In the genomic region with DNA sequence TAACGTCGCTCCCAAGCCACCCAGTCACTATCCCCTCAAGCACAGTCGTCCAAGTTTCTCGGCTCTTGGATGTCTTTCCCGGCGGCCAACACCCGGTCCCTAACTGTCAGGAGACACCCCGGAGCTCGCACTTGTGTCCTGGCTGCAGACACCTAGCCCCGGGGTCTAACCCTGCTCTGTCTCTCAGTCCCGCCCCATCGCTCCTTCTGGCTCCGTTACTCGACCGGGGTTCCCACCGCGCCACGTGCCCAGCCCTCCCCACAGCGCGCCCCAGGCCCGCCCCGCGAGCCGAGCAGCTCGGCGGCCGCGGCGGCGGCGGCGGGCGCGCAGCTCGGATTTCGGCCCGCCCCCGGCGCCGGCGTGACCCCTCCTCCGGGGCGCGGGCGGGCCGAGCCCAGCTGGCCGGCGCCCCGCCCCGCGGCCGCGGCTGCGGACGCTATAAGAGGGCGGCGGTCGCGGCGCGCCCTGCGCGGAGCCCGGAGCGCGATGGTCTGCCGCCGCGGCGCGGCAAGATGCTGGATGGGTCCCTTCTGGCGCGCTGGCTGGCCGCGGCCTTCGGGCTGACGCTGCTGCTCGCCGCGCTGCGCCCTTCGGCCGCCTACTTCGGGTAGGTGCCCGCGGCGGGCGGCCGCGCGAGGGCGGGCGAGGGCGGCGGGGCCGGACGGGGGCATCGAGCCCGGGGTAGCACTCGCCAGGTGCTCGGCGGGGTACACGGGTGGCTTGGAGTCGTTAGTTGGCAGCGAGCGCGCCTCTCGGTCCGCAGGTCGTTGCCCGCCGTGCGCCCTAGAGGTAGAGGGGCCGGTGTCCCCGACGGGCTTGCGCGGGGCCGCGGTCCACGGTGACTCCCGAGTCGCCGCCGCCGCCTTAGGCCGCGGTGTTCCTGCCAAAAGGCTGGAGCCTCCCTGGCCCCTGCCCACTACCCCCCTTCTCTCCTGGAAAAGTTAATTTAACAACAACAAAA, we compare ENCODE assay signal across 8 mouse cellular contexts. TPM values are rescaled to one million over a fixed set of nuclear protein-coding genes. Genes with fewer than 3 reads are reported as not detected.
DNase-seq lines count a peak whose midpoint lies in the region; ATAC-seq and TF ChIP-seq lines count a peak whose summit lies in the region.

Wnt9a (plus strand) TSS at position 468 of the 961 bp plus-strand sequence.

- TF ChIP-seq CTCF in kidney, postnatal 0 days (IDR thresholded peaks at IDR 0.05; ENCODE audit: low read depth) = no peak

- no peaks in the 10 kb centered on the region for H3K36me3 ChIP-seq in embryonic facial prominence, embryonic 13.5 days
- no peaks in the 10 kb centered on the region for H3K36me3 ChIP-seq in heart, embryonic 13.5 days
- no peaks in the 10 kb centered on the region for H3K36me3 ChIP-seq in kidney, postnatal 0 days (ENCODE audit: insufficient read depth, low read length)
- H3K36me3 ChIP-seq in lung, embryonic 16.5 days (ENCODE audit: control insufficient read depth, insufficient read depth, low read length) = no peaks in the 10 kb centered on the region

- H3K27me3 ChIP-seq in embryonic facial prominence, embryonic 13.5 days = peaks cover 50% of the 10 kb centered on the region
- H3K27me3 ChIP-seq in heart, embryonic 13.5 days (replicated peaks) = peaks cover 91% of the 10 kb centered on the region
- H3K27me3 ChIP-seq in kidney, postnatal 0 days (ENCODE audit: insufficient read depth, low read length) = peaks cover 13% of the 10 kb centered on the region
- peaks cover 61% of the 10 kb centered on the region for H3K27me3 ChIP-seq in lung, embryonic 16.5 days (ENCODE audit: control insufficient read depth, insufficient read depth, low read depth, low read length)

- H3K9ac ChIP-seq in embryonic facial prominence, embryonic 13.5 days = peak within 1 kb of the TSS; percentile 82
- H3K9ac ChIP-seq in heart, embryonic 13.5 days = peak within 1 kb of the TSS; percentile 86
- H3K9ac ChIP-seq in kidney, postnatal 0 days (ENCODE audit: low read depth, low read length) = peak within 1 kb of the TSS; percentile 59
- H3K9ac ChIP-seq in lung, embryonic 16.5 days (ENCODE audit: low read length) = peak within 1 kb of the TSS; percentile 75

- under 1% methylated on average over 91 of the region's 128 CpGs for WGBS in embryonic facial prominence, embryonic 13.5 days
- WGBS in heart, embryonic 13.5 days = under 1% methylated on average over 108 of the region's 128 CpGs
- WGBS in kidney, postnatal 0 days = under 1% methylated on average over 121 of the region's 128 CpGs
- WGBS in lung, embryonic 16.5 days = under 1% methylated on average over 89 of the region's 128 CpGs

- H3K4me1 ChIP-seq in embryonic facial prominence, embryonic 13.5 days = peaks cover 49% of the 10 kb centered on the region
- H3K4me1 ChIP-seq in heart, embryonic 13.5 days = peaks cover 46% of the 10 kb centered on the region
- H3K4me1 ChIP-seq in kidney, postnatal 0 days (replicated peaks; ENCODE audit: insufficient read depth, low read length) = peaks cover 14% of the 10 kb centered on the region
- H3K4me1 ChIP-seq in lung, embryonic 16.5 days (replicated peaks; ENCODE audit: control insufficient read depth, insufficient read depth, low read length) = peaks cover 17% of the 10 kb centered on the region

- peak within 1 kb of the TSS; percentile 92 for H3K27ac ChIP-seq in embryonic facial prominence, embryonic 13.5 days
- no peak within 1 kb of the TSS for H3K27ac ChIP-seq in heart, embryonic 13.5 days (replicated peaks)
- no peak within 1 kb of the TSS; the same call in 1 of the 2 replicates for H3K27ac ChIP-seq in kidney, postnatal 0 days
- no peak within 1 kb of the TSS for H3K27ac ChIP-seq in lung, embryonic 16.5 days (ENCODE audit: low read length)

- no peaks in the 10 kb centered on the region for H3K9me3 ChIP-seq in embryonic facial prominence, embryonic 13.5 days
- H3K9me3 ChIP-seq in heart, embryonic 13.5 days = no peaks in the 10 kb centered on the region
- no peaks in the 10 kb centered on the region for H3K9me3 ChIP-seq in kidney, postnatal 0 days (replicated peaks; ENCODE audit: low read length)
- no peaks in the 10 kb centered on the region for H3K9me3 ChIP-seq in lung, embryonic 16.5 days (ENCODE audit: control insufficient read depth, low read length)

- peak within 1 kb of the TSS; percentile 73 for H3K4me3 ChIP-seq in embryonic facial prominence, embryonic 13.5 days
- H3K4me3 ChIP-seq in heart, embryonic 13.5 days = peak within 1 kb of the TSS; percentile 73
- peak within 1 kb of the TSS; percentile 60 for H3K4me3 ChIP-seq in kidney, postnatal 0 days (replicated peaks; ENCODE audit: low read depth, low read length)
- H3K4me3 ChIP-seq in lung, embryonic 16.5 days (ENCODE audit: low read length) = peak within 1 kb of the TSS; percentile 68

- peak within 1 kb of the TSS; percentile 90 for H3K4me2 ChIP-seq in embryonic facial prominence, embryonic 13.5 days
- H3K4me2 ChIP-seq in heart, embryonic 13.5 days = peak within 1 kb of the TSS; percentile 94
- H3K4me2 ChIP-seq in kidney, postnatal 0 days (ENCODE audit: low read length) = peak within 1 kb of the TSS; percentile 94
- peak within 1 kb of the TSS; percentile 96 for H3K4me2 ChIP-seq in lung, embryonic 16.5 days (ENCODE audit: low read depth, low read length)

- DNase-seq in right cerebral cortex, postnatal 25 days = peak; percentile 53
- DNase-seq in right cerebral cortex, postnatal 14 days = no peak
- peak; percentile 73 for DNase-seq in kidney, postnatal 0 days (ENCODE audit: low spot score)
- peak; percentile 43 for DNase-seq in right cerebral cortex, postnatal 4 days
- no peak for DNase-seq in thymus, postnatal 0 days (ENCODE audit: low spot score)

- peak; percentile 44 for ATAC-seq in embryonic facial prominence, embryonic 13.5 days (ENCODE audit: insufficient number of reproducible peaks, insufficient read depth, low FRiP score, low TSS enrichment, low read depth)
- peak; percentile 60 for ATAC-seq in heart, embryonic 13.5 days (ENCODE audit: extremely low read depth, insufficient number of reproducible peaks, low FRiP score, low TSS enrichment)
- peak; percentile 53 for ATAC-seq in kidney, postnatal 0 days (replicated peaks; ENCODE audit: low FRiP score, low read depth)
- peak; percentile 85 for ATAC-seq in lung, embryonic 16.5 days (ENCODE audit: low read depth)

RNA-seq across cellular contexts. Expression of gene Wnt9a, which starts in this region (rescaled TPM):
- polyA plus RNA-seq in embryonic facial prominence, embryonic 13.5 days (2015; fragmentation: Nextera tagmentation; extraction: Ambion mirVana) = 6.9 and 7.3 TPM in 2 replicates
- 2.8 and 2.9 TPM in 2 replicates for polyA plus RNA-seq in heart, embryonic 13.5 days (2015; fragmentation: Nextera tagmentation; extraction: Ambion mirVana)
- polyA plus RNA-seq in kidney, postnatal 0 days (2015; fragmentation: Nextera tagmentation; extraction: Ambion mirVana) = 1.0 and 1.1 TPM in 2 replicates
- polyA plus RNA-seq in lung, embryonic 16.5 days (2015; fragmentation: Nextera tagmentation; extraction: Ambion mirVana) = 3.9 and 4.1 TPM in 2 replicates
- 1.2 TPM in 2 replicates for polyA plus RNA-seq in thymus, postnatal 0 days (2015; fragmentation: Nextera tagmentation; extraction: Ambion mirVana)

Comparison
In these comparisons a context has a peak if more than half of its experiments do, and no peak if none do; other contexts are left out.
1. DNase-seq: peak in right cerebral cortex, postnatal 25 days (single experiment), kidney, postnatal 0 days (single experiment) and right cerebral cortex, postnatal 4 days (single experiment); none in right cerebral cortex, postnatal 14 days (single experiment) and thymus, postnatal 0 days (single experiment).
2. Peak in every context shown above with its lines, with median percentiles within 50 percentile points of each other: ATAC-seq, H3K4me2 ChIP-seq, H3K4me3 ChIP-seq and H3K9ac ChIP-seq.